Mouse (Mus musculus) limb, embryonic 12.5 days (tissue): ENCODE data around the gene Flt3. TPM values are rescaled to one million over a fixed set of nuclear protein-coding genes. Genes with fewer than 3 reads are reported as not detected.

Experiments used
- ATAC-seq: fragments of 200-750 bp; cut with Nextera tagmentation; 2 replicates; pipeline ENCODE4 v1.8.0; 2017; ENCODE audit warnings: low read depth, moderate TSS enrichment; ENCODE audit not compliant: insufficient number of reproducible peaks, insufficient read depth, low FRiP score, low TSS enrichment
- H3K27ac ChIP-seq: fragments of 300-500 bp; sonication (generic); 2 replicates; pipeline ENCODE4 v1.5.1; 2016; ENCODE audit warnings: mild to moderate bottlenecking, moderate library complexity
- H3K27me3 ChIP-seq: fragments of 300-500 bp; sonication (generic); 2 replicates; pipeline ENCODE4 v1.6.1; 2016; ENCODE audit warnings: mild to moderate bottlenecking, moderate library complexity
- H3K36me3 ChIP-seq: fragments of 300-500 bp; sonication (generic); 2 replicates; pipeline ENCODE4 v1.6.1; 2016; ENCODE audit warnings: mild to moderate bottlenecking, moderate library complexity
- H3K4me1 ChIP-seq: fragments of 300-500 bp; sonication (generic); replicated peaks from 2 replicates; pipeline ENCODE4 v1.6.1; 2016
- H3K4me2 ChIP-seq: fragments of 300-500 bp; sonication (generic); 2 replicates; pipeline ENCODE4 v1.6.1; 2016; ENCODE audit warnings: mild to moderate bottlenecking, moderate library complexity
- H3K4me3 ChIP-seq: fragments of 300-500 bp; sonication (generic); replicated peaks from 2 replicates; pipeline ENCODE4 v1.5.1; 2016; ENCODE audit warnings: mild to moderate bottlenecking
- H3K9ac ChIP-seq: fragments of 300-500 bp; sonication (generic); replicated peaks from 2 replicates; pipeline ENCODE4 v1.6.1; 2016; ENCODE audit warnings: mild to moderate bottlenecking, moderate library complexity
- H3K9me3 ChIP-seq: fragments of 300-500 bp; sonication (generic); 2 replicates; pipeline ENCODE4 v1.6.1; 2016; ENCODE audit warnings: mild to moderate bottlenecking, moderate library complexity
- WGBS: fragments of 180-500 bp; shearing (Covaris S2); methylation state at CpG from one replicate; pipeline ENCODE4 v1.1.7; 2016; 5-methylcytosine and 5-hydroxymethylcytosine counted together
- polyA plus RNA-seq: library from polyadenylated mRNA; unstranded; fragments of >200 nt; fragmentation: Nextera tagmentation; extraction: Ambion mirVana; gene quantifications from 2 replicates; pipeline ENCODE4 v1.2.1, GENCODE M21; 2016

Gene Flt3
- polyA plus RNA-seq, 1 experiment from 2014 or later, result 0.20 TPM

DNA sequence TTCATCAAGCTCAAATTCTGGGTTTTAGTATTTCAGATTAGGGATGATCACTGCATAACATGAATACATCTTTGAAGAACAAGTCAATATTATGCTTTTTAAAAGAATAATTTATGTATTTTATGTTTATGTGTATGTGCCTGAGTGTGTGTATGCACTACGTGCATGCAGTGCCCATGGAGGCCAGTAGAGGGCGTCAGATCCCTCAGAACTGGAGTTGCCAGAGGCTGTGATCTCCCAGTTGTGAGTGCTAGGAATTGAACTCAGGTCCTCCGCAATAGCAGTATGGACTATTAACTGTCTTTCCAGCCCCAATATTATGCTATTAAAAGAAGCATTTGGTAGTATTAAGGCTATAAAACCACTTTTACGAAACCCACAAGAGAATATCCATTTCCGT is 72.7 kb downstream of the Flt3 start:
- no peak for ATAC-seq
- no peaks in the 10 kb centered on the region; the same call in 1 of the 2 replicates for H3K9me3 ChIP-seq
- H3K36me3 ChIP-seq, result no peaks in the 10 kb centered on the region
- no peak overlapping the region for H3K4me3 ChIP-seq
- H3K4me1 ChIP-seq, result no peaks in the 10 kb centered on the region
- peaks cover 19% of the 10 kb centered on the region for H3K27me3 ChIP-seq
- no peak overlapping the region for H3K4me2 ChIP-seq
- H3K27ac ChIP-seq, result no peak overlapping the region
- 84% methylated on average over 5 of the region's 5 CpGs for WGBS
- H3K9ac ChIP-seq, result no peak overlapping the region

- Histone ChIP-seq H3K9ac (no peak overlapping the region), H3K4me2 (no peak overlapping the region), H3K4me1 (no peaks in the 10 kb centered on the region), H3K27me3 (peaks cover 36% of the 10 kb centered on the region), H3K27ac (no peak overlapping the region), H3K4me3 (no peak overlapping the region), H3K36me3 (no peaks in the 10 kb centered on the region), H3K9me3 (no peaks in the 10 kb centered on the region; the same call in 1 of the 2 replicates)
- no peak for ATAC-seq
- WGBS, result 80% methylated on average over 11 of the region's 11 CpGs
Measured at GRCm38 (mm10) chr5:147325931-147326330, 74.4 kb downstream of the Flt3 start.

GRCm38 (mm10) chr5:147323237-147323917 is 76.9 kb downstream of the Flt3 start:
- Histone ChIP-seq H3K4me3 (no peak overlapping the region), H3K9ac (no peak overlapping the region), H3K9me3 (no peaks in the 10 kb centered on the region; the same call in 1 of the 2 replicates), H3K4me1 (no peaks in the 10 kb centered on the region), H3K4me2 (no peak overlapping the region), H3K27ac (no peak overlapping the region), H3K27me3 (peaks cover 45% of the 10 kb centered on the region), H3K36me3 (no peaks in the 10 kb centered on the region)
- 13% methylated on average over 17 of the region's 17 CpGs for WGBS
- ATAC-seq, result no peak

GRCm38 (mm10) chr5:147322183-147322582 is 78.1 kb downstream of the Flt3 start, which contains the start of gene Urad:
Gene Urad (minus strand): TSS chr5:147322440.
- Histone ChIP-seq H3K27me3 (peaks cover 57% of the 10 kb centered on the region), H3K4me1 (no peaks in the 10 kb centered on the region), H3K27ac (no peak within 1 kb of the TSS), H3K4me2 (no peak within 1 kb of the TSS), H3K9me3 (no peaks in the 10 kb centered on the region), H3K36me3 (no peaks in the 10 kb centered on the region), H3K4me3 (no peak within 1 kb of the TSS), H3K9ac (no peak within 1 kb of the TSS)
- WGBS, result 67% methylated on average over 8 of the region's 8 CpGs
- no peak for ATAC-seq

GRCm38 (mm10) chr5:147319653-147320052 is 80.6 kb downstream of the Flt3 start:
- H3K4me2 ChIP-seq, result no peak overlapping the region
- H3K27ac ChIP-seq, result no peak overlapping the region
- H3K4me1 ChIP-seq, result 0 out of 2 replicates have a peak, but pooled peaks cover 6% of the 10 kb centered on the region
- no peak overlapping the region for H3K4me3 ChIP-seq
- H3K9ac ChIP-seq, result no peak overlapping the region
- no peaks in the 10 kb centered on the region for H3K9me3 ChIP-seq
- peaks cover 82% of the 10 kb centered on the region for H3K27me3 ChIP-seq
- H3K36me3 ChIP-seq, result no peaks in the 10 kb centered on the region
- ATAC-seq, result no peak

DNA sequence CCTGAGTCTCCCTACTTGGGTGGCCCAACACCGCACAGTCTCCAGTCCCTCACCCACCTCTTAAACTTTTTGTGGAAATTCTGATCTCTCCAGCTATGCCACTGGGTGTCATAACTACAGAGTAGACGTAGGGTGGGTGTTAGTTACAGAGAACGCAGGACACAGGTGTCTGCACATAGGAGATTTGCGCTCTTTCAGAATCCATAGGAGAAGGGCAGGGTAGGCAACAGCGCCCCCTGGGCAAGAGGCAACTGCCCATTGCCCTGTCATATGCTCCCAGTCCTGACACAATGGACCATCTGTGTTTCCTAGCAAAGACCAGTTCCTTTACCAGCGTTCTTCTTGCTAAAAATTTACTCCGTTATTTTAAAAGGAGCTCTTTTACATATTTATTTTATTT is 82.3 kb downstream of the Flt3 start:
- 34% methylated on average over 7 of the region's 7 CpGs for WGBS
- Histone ChIP-seq H3K36me3 (no peaks in the 10 kb centered on the region), H3K27ac (no peak overlapping the region)

DNA sequence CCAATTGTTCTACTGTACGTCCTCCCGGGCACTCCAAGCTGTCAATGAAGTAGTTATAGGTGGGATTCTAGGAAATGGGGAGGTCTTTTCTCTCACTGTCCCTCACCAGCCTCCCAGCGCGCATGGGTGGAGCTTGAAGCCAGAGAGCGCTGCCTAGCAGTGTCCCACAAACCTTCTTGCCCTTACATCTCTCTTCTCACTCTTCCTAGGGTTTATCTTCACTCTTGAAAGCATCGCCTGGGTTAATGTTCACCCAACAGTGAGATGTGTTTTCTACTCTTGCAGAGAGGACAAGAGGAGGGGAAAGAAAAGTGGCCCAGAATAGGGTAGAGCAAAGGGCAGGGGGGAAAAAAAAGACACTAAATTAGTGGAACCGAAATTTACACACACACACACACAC is 83.0 kb downstream of the Flt3 start:
- Histone ChIP-seq H3K27ac (no peak overlapping the region), H3K36me3 (no peaks in the 10 kb centered on the region), H3K4me3 (no peak overlapping the region), H3K9ac (no peak overlapping the region), H3K4me1 (0 out of 2 replicates have a peak, but pooled peaks cover 6% of the 10 kb centered on the region), H3K4me2 (no peak overlapping the region), H3K9me3 (no peaks in the 10 kb centered on the region), H3K27me3 (peaks cover 95% of the 10 kb centered on the region)
- no peak for ATAC-seq
- 6% methylated on average over 6 of the region's 7 CpGs for WGBS

More for the DNA sequence above, 82.3 kb downstream of the Flt3 start:
- H3K9me3 ChIP-seq, result no peaks in the 10 kb centered on the region
- no peak overlapping the region for H3K4me2 ChIP-seq
- peaks cover 95% of the 10 kb centered on the region for H3K27me3 ChIP-seq
- no peak for ATAC-seq
- H3K4me1 ChIP-seq, result 0 out of 2 replicates have a peak, but pooled peaks cover 6% of the 10 kb centered on the region
- H3K4me3 ChIP-seq, result no peak overlapping the region
- H3K9ac ChIP-seq, result no peak overlapping the region

DNA sequence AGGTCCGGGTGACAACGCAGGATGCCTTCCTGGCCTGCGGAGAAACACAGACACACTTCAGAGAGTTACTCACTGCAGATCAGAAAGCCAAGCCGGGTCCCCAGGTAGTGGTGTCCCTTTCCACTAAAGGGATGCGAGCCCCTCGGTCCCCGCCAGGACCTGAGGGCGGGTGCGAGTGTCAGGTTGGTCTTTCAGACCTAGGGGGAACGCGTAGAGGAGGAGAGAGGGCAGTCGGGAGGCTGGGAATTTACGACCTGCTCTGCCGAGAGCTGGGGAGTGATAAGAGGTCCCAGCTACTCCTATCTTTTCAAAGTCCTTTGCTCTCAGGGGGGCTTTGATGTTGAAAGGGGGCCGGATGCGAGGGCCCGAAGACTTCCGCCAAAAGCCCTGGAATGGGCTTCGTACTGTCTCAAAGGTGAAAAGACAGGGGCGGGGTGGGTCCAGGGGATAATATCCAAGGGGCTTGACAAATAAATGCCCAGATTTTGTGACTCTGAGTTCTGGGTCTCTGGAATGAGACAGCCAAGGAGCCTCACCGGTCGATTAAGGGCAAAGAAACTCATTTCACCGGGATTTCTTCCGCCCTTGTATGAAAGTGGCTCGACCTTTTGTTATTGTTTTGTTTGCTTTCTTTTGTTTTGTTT is 84.7 kb downstream of the Flt3 start:
- Histone ChIP-seq H3K27me3 (peaks cover 95% of the 10 kb centered on the region), H3K27ac (no peak overlapping the region), H3K4me2 (no peak overlapping the region), H3K4me3 (no peak overlapping the region), H3K9me3 (no peaks in the 10 kb centered on the region), H3K4me1 (0 out of 2 replicates have a peak, but pooled peaks cover 6% of the 10 kb centered on the region), H3K36me3 (no peaks in the 10 kb centered on the region), H3K9ac (no peak overlapping the region)
- whole genome bisulfite sequencing, result 1% methylated on average over 25 of the region's 25 CpGs
- no peak for ATAC-seq

- H3K4me1 ChIP-seq, result 0 out of 2 replicates have a peak, but pooled peaks cover 6% of the 10 kb centered on the region
- H3K4me3 ChIP-seq, result no peak overlapping the region
- under 1% methylated on average over 39 of the region's 39 CpGs for WGBS
- no peak overlapping the region for H3K27ac ChIP-seq
- H3K27me3 ChIP-seq, result peaks cover 95% of the 10 kb centered on the region
- no peaks in the 10 kb centered on the region for H3K9me3 ChIP-seq
- ATAC-seq, result no peak
- H3K9ac ChIP-seq, result no peak overlapping the region
- H3K4me2 ChIP-seq, result no peak overlapping the region
- H3K36me3 ChIP-seq, result no peaks in the 10 kb centered on the region
Measured at GRCm38 (mm10) chr5:147314646-147315431, 85.5 kb downstream of the Flt3 start.

GRCm38 (mm10) chr5:147312830-147313685 is 87.2 kb downstream of the Flt3 start:
- 2% methylated on average over 27 of the region's 27 CpGs for WGBS
- no peak overlapping the region for H3K27ac ChIP-seq
- H3K27me3 ChIP-seq, result peaks cover 100% of the 10 kb centered on the region
- no peaks in the 10 kb centered on the region for H3K9me3 ChIP-seq
- ATAC-seq, result no peak
- H3K4me1 ChIP-seq, result peaks cover 6% of the 10 kb centered on the region; the same call in 1 of the 2 replicates
- H3K4me2 ChIP-seq, result no peak overlapping the region
- H3K9ac ChIP-seq, result no peak overlapping the region
- H3K4me3 ChIP-seq, result no peak overlapping the region
- no peaks in the 10 kb centered on the region for H3K36me3 ChIP-seq
